Mouse (Mus musculus) lung, embryonic 16.5 days (tissue): ENCODE results near the gene Hoxc11. TPM values are rescaled to one million over a fixed set of nuclear protein-coding genes. Genes with fewer than 3 reads are reported as not detected.

Source experiments
- ATAC-seq: fragments of 200-750 bp; cut with Nextera tagmentation; 2 replicates; pipeline ENCODE4 v1.8.0; 2017; ENCODE audit warnings: low read depth, mild to moderate bottlenecking, moderate library complexity
- H3K27ac ChIP-seq: fragments of 300-500 bp; sonication (generic); 2 replicates; pipeline ENCODE4 v1.5.1; 2014; ENCODE audit warnings: mild to moderate bottlenecking, control low read depth, low read length
- H3K27me3 ChIP-seq: fragments of 300-500 bp; sonication (generic); 2 replicates; pipeline ENCODE4 v1.6.1; 2014; ENCODE audit warnings: low read depth, low read length, mixed read lengths; ENCODE audit not compliant: control insufficient read depth, insufficient read depth
- H3K36me3 ChIP-seq: fragments of 300-500 bp; sonication (generic); 2 replicates; pipeline ENCODE4 v1.6.1; 2014; ENCODE audit warnings: low read length; ENCODE audit not compliant: control insufficient read depth, insufficient read depth
- H3K4me1 ChIP-seq: fragments of 300-500 bp; sonication (generic); replicated peaks from 2 replicates; pipeline ENCODE4 v1.6.1; 2014; ENCODE audit warnings: low read length, mixed read lengths; ENCODE audit not compliant: control insufficient read depth, insufficient read depth
- H3K4me2 ChIP-seq: fragments of 300-500 bp; sonication (generic); 2 replicates; pipeline ENCODE4 v1.6.1; 2014; ENCODE audit warnings: low read depth, low read length, control low read depth
- H3K4me3 ChIP-seq: fragments of 300-500 bp; sonication (generic); 2 replicates; pipeline ENCODE4 v1.5.1; 2014; ENCODE audit warnings: mild to moderate bottlenecking, low read length, control low read depth
- H3K9ac ChIP-seq: fragments of 300-500 bp; sonication (generic); 2 replicates; pipeline ENCODE4 v1.6.1; 2014; ENCODE audit warnings: low read length, control low read depth
- H3K9me3 ChIP-seq: fragments of 300-500 bp; sonication (generic); 2 replicates; pipeline ENCODE4 v1.6.1; 2016; ENCODE audit warnings: low read length; ENCODE audit not compliant: control insufficient read depth
- WGBS: fragments of 180-500 bp; shearing (Covaris S2); extraction: QIAGEN DNeasy Blood & Tissue Kit; methylation state at CpG from one replicate; pipeline ENCODE4 v1.1.7; 2014; 5-methylcytosine and 5-hydroxymethylcytosine counted together
- microRNA-seq: library from miRNA; unstranded; fragments of <30 nt; microRNA quantifications from one replicate; pipeline ENCODE4, GENCODE M21; 2016
- polyA plus RNA-seq: library from polyadenylated mRNA; unstranded; fragments of >200 nt; fragmentation: Nextera tagmentation; extraction: Ambion mirVana; gene quantifications from 2 replicates; pipeline ENCODE4 v1.2.1, GENCODE M21; 2015

Gene Hoxc11
- polyA plus RNA-seq, 1 experiment from 2014 or later = not detected

GRCm38 (mm10) chr15:103005797-103006196 lies 51.6 kb downstream of the Hoxc11 start:
- Histone ChIP-seq H3K36me3 (no peaks in the 10 kb centered on the region), H3K9ac (no peak overlapping the region), H3K4me2 (no peak overlapping the region), H3K27me3 (peaks cover 98% of the 10 kb centered on the region), H3K4me1 (no peaks in the 10 kb centered on the region), H3K4me3 (no peak overlapping the region), H3K27ac (no peak overlapping the region), H3K9me3 (no peaks in the 10 kb centered on the region)
- no peak for ATAC-seq
- 7% methylated on average over 5 of the region's 5 CpGs for WGBS

- no peaks in the 10 kb centered on the region for H3K4me1 ChIP-seq
- ATAC-seq = no peak
- WGBS = 23% methylated on average over 1 of the region's 1 CpGs
- H3K9me3 ChIP-seq = no peaks in the 10 kb centered on the region
- no peak overlapping the region for H3K4me3 ChIP-seq
- H3K27me3 ChIP-seq = peaks cover 98% of the 10 kb centered on the region
- H3K36me3 ChIP-seq = no peaks in the 10 kb centered on the region
- no peak overlapping the region for H3K27ac ChIP-seq
- H3K9ac ChIP-seq = no peak overlapping the region
- no peak overlapping the region for H3K4me2 ChIP-seq
Measured at GRCm38 (mm10) chr15:103006326-103006725, 52.1 kb downstream of the Hoxc11 start.

Small RNA genes within 50 kb of the gene (microRNA-seq; reads per million reads assigned to microRNA genes)
- 37.3 reads per million, percentile 38 among the genes with 10 or more reads in this experiment for gene Mir196a-2

Other genes starting within 250 kb of the Hoxc11 start
- gene Calcoco1, start 232.2 kb upstream of the Hoxc11 start, polyA plus RNA-seq = 61.7 and 68.5 TPM in 2 replicates
- not detected in 2 replicates for gene Hoxc13, start 33.3 kb upstream of the Hoxc11 start, polyA plus RNA-seq
- gene Hoxc12, start 17.7 kb upstream of the Hoxc11 start, polyA plus RNA-seq = not detected in 2 replicates
- 0.11 TPM in 1 of 2 replicates, not detected in the other for gene Hoxc10, start 12.4 kb downstream of the Hoxc11 start, polyA plus RNA-seq
- gene Hoxc5, start 13.0 kb downstream of the Hoxc11 start, polyA plus RNA-seq = 0.31 TPM in 2 replicates
- not detected in 2 replicates for gene Hoxc9, start 22.0 kb downstream of the Hoxc11 start, polyA plus RNA-seq
- 0.10 and 0.30 TPM in 2 replicates for gene Hoxc8, start 36.2 kb downstream of the Hoxc11 start, polyA plus RNA-seq
- 0.36 TPM in 2 replicates for gene Hoxc6, start 43.8 kb downstream of the Hoxc11 start, polyA plus RNA-seq
- gene Hoxc4, start 64.5 kb downstream of the Hoxc11 start, polyA plus RNA-seq = 0.93 and 1.4 TPM in 2 replicates
- gene Smug1, start 212.7 kb downstream of the Hoxc11 start, polyA plus RNA-seq = 17.4 and 20.7 TPM in 2 replicates